Mouse (Mus musculus) urinary bladder, postnatal 4 days (tissue): ENCODE measurements around the gene Tmem40.

ENCODE experiments used
- DNase-seq, 2 experiments: peaks; one replicate each; pipeline ENCODE4 v3.0.0; 2021 to 2022; ENCODE audit warnings: low spot score in 2 of 2

Tmem40 gene

DNA sequence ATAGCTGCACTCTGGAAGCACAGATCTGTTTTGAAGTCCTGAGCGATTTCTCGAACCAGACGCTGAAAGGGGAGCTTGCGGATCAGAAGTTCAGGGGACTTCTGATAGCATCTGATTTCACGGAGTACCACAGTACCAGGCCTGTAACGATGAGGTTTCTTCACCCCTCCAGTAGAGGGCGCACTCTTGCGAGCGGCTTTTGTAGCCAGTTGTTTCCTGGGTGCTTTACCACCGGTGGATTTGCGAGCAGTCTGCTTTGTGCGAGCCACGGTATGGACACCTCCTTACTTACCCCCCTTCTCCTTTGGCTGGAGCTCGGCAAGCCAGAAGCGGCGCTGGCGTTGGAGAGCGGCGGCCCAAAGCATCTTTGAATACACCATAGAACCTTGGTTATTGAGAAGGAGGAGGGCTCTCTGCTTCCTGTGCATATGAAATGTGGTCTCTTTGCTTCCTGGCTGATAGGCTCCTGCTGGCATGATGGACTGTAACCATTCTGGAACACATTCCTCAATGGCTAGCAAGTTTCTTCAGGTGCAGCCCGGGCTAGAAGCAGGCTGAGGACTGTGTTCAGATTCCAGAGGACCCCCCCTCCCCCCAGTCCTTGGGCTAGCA, 8.0 kb upstream of the Tmem40 start:
- no peak for DNase-seq

DNA sequence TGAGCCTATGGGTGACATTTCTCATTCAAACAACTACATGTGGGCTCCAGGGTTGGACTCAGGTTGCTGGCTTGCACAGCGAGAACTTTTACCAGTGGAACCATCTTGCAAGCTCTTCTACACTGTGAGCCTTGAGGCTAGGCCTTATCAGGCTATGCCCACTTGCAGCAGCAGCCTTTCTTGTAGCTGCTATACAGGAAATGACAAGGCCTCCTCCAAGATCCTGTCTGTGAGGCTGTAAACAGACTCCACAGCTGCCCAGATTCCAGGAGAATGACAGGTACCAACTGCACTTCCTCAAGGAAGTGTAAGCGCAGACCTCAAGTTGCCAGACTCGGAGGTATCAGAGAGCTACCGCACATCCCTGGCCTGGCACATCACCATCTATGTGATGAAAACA, 6.0 kb upstream of the Tmem40 start:
- DNase-seq, result no peak

DNA sequence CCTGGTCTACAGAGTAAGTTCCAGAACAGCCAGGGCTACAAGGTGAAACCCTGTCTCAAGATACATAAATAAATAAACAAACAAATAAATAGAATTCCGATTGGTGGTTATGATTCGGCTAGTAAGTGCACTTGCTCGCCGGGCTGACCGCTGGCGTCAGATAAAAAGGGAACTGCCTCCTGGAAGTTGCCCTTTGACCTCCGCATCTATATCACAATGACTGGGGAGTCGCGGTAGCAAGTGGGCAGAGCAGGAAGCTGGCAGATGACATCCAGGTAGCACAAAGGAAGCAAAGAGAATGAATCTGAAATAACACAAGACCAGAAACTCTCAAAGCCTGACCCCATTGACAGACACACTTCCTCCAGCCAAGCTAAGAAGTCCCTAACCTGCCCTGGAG, 5.1 kb upstream of the Tmem40 start:
- DNase-seq, result no peak

DNA sequence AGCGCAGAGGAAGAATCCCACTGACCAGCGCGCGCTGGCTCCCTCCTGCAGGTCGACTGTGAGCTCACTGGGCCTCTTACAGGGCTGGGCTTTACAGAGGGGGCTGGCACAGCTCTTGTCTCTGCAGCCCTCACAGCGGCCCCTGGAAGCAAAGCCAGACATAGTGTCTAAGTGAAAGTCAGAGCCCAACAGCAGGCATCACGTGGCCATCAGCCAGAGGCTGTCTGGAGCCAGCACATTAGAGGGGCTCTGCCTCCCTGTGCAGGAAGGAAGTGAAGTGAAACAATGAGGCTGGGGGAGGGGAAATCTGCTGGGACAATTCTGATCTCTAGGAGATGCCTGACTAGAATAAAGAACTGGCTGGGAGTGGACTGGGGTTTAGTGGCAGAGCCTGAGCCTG, 2.0 kb upstream of the Tmem40 start:
- DNase-seq, result peak; percentile 66 to 71

DNA sequence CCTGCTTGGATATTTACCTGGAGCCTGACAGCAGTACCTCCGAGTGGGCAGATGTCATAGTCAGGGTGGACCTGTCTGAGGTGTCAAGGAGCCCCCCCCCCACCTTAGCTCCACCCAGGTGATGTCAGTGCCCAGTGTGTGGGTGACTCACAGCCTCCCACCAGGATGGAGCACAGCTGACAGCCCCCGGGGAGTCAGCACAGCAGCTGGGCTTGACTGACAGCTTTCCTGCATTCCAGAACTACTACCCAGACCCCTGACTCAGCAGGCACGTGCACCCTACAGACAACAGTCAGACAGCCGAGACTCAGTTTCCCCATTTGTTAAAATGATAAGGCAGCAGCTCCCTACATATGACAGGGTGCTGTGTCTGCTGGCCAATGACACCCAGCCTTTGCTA, 1.2 kb downstream of the Tmem40 start:
- DNase-seq, result no peak

DNA sequence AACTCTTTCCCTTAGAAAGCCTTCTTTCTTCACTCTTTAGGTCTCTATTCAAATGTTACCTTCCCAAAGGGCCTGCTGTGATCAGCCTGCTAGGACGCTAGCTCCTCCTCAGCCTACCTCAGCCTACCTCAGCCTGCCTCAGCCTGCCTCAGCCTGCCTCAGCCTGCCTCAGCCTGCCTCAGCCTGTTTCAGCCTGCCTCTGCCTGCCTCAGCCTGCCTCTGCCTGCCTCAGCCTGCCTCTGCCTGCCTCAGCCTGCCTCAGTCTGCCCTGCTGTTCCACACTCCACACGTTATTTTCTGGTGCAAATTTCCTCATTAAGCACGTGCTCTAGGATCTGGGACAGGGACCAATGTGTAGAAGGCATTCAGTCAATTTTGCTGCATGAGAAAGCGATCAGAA, 2.1 kb downstream of the Tmem40 start:
- no peak for DNase-seq

DNA sequence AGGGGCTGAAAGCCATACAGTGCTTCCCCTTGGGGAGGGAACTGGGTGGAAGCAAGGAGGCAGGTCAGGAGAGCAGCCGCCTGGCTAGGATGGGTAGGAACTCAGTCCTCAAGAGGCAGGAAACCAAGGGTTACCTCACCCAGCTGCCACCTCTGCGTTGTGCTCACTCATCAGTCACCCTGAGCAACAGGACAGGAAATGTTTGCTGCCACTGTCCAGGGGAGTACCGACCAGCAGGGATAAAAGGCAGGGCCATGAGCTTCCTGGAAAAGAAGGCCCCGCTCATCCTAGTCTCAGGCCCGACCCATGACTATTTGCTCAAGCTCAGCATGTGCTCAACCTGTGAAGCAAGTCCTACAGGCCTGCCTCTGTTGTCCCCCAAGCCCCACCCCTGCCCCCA, 2.7 kb downstream of the Tmem40 start:
- no peak for DNase-seq

DNA sequence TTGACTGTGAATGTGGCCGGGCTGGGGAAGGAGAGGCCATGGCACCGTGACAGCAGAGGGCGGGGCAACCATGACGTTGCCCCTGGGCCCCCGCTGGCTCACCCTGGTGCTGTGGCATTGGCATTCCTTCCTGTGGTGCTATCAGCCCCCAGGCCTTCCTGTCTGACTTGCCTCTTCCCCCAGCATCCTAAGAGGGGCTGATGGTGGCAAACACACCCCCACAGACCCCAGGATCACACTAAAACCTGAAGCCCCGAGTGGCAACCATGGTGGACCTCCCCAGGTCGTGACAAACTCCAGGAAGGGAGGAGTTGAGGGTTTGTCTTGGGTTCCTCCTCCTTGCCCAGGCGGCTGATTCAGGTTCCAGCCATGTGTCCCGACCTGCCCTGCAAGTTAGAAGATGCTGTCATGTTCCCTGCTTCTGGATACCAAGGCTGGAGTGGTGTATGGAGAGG, 3.2 kb downstream of the Tmem40 start:
- peak in 1 of 2 experiments; percentile 48 for DNase-seq

DNA sequence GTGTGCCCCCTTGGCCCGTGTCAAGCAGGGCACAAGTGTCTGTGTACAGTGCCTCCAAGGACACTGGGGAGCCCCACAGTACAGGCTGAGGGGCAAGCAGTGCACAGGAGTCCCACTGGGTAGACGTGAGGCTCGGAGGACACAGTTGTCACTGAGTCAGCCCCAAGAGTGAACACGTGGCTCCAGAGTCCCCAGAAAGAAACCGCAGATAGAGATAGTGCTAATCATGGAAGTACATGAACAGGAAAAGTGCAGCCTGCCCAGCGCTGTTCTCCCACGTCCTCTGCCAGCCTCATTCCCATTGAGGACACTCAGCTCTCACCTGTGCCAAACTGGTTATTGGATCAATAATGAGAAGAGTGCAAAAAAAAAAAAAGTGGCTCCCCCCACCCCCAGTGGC, 6.7 kb downstream of the Tmem40 start:
- no peak for DNase-seq

DNA sequence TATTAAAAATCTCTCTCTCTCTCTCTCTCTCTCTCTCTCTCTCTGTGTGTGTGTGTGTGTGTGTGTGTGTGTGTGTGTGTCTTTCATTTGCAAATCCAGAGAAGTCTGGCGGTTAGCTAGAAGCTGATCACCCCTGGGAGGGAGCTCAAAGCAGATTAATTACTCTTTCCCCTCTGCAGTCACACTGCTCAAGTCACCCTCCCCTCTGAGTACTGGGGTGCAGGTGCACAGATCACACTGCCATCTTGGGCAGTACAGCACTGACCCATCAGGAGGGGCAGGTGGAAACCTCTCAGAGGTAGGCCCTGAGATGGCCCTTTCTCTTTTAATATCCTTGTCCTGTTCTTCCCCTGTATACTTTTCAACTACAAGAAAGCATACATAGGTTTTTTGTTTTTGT, 15.9 kb downstream of the Tmem40 start:
- no peak for DNase-seq

DNA sequence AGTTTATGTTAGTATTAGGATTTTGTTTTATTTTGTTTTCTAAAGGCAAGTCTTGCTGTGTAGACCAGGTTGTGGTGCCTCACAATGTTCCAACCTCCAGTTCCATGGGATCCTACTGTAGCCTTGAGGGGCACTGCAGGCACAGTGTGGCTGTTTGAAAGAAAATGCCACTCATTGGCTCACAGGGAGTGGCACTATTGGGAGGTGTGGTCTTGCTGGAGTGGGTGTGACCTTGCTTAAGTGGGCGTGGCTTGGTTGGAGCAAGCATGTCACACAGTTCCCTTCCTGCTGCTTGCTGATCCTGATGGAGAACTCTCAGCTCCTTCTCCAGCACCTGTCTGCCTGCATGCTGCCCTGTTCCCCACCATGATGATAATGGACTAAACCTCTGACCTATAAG, 18.6 kb downstream of the Tmem40 start:
- DNase-seq, result no peak

DNA sequence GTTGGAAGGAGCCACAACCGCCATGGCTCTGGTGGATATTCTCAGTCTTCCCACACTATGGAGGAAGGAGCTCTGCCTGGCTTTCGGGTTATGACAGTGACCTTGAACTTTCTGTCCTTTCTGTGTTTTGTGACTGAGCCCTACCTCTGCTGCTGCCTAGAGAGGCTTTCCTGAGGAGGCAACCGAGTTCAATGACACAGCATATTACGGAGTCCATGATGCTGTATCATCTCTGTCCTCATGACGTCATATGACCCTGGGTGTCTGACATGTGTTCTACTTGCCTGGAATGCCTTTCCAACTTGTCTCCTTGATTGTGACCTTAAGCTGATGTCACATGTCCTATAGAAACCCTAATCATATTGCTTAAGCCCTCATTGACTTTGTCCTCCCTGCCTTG, 23.2 kb downstream of the Tmem40 start:
- DNase-seq, result no peak

DNA sequence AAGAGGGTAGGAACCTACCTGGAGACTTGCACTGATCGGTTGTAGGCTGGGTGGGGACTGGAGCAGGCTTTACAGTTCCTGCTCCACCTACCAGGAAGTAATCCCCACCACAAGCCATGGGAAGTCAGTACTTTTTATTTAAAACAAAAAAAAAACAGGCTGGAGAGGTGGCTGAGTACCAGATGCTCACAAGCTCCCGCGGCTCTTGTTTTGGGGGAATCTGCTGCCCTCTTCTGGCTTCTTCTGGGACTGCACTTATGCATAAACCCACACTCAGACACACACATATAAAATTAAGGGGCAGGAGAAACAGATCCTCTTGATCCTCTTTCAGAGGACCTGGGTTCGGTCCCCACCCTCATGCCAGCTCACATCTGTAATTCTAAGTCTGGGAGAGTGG, 27.3 kb downstream of the Tmem40 start:
- DNase-seq, result no peak

DNA sequence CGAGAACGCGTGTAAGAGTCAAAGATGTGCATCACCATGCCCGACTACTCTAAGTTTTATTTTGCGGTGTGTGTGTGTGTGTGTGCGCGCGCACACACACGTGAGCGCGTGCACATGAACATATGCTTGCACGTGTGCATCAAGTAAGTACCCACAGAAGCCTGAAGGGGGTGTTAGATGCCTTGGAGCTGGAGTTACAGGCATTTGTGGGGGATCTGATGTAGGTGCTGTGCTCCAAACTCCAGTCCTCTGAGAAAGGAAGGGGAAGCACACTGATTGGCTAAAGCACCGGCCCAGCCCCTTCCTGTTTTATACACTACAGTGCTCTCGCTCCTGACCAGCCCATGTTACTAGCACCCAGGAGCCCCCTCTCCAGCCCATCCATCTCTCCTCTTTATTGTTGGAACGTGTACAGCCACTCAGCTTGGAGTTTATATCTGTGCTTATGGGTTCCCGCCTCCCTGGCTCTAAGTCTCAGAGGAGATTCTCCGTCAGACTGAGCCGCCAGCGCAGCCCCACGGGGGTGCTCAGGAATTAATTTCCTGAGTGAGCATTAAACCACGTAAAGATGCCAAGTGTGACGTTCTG, 29.8 kb downstream of the Tmem40 start:
- no peak for DNase-seq

DNA sequence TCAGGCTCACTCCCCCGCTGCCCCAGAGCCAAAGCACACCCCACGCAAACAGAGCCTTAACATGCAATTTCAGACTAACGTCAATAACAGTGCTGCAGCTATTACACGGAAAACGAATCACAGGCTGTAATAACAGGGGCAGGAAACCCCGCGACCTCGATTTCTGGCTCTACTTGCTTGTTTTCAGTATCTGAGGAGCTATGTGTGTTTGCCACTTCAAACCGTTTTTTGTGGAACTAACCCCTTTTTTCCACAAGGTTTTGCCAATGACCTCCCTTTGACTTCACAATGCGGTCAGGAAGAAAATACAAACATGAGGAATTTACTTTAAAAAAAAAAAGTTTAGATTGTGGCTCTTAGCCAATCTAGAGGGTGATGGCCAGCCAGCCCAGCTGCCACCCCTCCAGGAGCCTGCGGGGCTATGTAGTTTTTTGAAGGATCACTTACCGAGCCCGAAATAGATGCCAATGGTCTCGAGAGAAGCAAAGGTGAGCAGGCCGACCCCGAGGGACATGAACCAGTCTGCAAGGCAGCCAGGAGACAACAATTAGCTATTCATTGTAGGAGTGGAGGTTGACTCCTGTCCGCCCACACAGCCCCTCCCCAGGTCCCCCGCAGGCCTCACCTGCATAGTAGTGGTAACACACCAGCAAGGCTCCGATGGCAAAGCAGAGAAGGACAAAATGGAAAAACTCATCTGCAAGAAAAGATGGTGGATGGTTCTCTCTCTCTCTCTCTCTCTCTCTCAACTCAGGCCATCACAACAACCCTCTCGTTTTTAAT, 31.5 kb downstream of the Tmem40 start:
- no peak for DNase-seq

DNA sequence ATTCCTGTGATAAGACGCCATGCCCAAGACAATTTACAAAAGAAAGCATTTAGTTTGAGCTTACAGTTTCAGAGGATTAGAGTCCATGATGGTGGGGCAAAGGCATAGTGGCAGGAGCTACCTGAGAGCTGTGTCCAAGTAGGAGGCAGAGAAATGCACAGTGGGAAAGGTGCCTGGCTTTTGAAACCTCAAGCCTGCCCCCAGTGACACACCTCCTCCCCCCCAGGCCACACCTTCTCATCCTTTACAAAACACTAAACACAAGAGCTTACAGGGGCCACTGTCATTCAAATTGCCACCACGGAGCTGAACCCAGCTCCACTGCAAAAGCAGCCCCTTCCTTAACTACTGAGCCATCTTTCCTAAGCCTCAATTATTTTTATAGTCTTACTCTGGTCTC, 34.6 kb downstream of the Tmem40 start:
- no peak for DNase-seq

DNA sequence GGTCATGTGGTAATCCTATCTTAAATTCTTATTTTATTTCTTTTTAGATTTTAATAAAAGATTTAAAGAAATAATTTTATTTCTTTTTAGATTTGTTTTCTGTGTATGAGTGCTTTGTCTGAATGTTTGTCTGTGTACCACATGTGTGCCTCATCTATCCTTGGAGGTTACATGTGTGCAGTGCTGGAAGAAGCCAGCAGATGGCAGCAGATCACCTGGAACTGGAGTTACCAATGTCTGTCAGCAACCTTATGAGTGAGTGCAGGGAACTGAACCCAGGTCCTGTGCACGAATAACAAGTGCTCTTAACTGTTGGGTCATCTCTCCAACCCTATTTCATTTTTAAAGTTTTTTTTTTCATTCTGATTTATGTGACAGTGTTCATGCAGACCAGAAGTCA, 35.1 kb downstream of the Tmem40 start:
- no peak for DNase-seq

DNA sequence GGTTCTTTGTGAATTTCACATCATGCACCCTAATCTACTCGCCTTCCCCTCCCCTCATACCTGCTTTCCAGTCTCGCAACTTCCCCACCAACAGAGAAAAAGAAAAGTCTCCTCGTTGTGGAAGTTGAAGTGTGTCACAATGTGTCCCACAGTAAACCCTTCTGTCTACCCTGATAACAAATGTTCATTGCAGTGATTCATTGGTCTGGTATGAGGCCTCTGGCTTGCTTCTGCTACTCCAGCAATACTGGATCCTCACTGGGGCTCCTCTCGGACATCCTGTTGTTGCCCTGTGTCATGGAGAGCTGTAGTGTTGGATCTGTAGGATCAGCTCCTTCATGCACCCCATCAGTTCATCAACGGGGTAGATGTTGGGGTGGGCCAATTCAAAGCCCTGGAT, 40.0 kb downstream of the Tmem40 start:
- DNase-seq, result no peak

DNA sequence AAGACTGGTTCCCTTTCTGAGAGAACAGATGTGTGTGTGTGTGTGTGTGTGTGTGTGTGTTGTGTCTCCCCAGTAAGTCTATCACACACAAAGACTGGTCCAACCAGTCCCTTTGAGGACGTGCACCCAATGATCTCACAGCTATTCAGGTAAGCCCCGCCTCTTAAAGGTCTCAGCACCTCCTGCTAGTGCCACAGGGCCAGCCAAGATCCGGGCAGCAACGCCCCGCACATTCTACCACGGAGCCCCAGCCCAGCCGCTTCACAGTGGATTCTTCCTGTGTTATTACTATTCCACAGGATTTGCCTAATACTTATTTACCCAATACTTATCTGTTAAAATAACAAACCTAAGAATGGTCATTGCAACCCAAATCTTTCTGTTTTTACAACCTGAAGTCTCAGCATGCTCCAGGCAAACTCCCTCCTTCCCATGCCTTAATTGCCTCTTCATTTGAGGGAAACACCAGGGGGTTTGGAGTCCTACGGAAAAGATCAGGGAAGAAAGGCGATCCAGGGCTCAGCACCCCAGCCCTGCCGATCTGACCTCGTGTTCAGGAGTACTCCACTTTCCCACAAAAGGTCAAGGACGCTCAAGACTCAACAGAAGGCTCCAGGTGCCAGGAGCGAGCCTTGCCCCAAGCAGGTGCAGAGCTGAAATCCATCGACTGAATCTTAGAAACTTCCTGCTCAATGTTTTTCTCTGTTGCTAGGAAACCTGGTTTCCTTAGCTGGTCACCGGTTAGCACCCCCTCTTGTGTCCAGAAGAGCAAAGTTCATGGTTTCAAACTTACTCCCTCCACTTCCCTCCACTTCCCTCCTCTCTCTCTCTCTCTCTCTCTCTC, 44.3 kb downstream of the Tmem40 start:
- DNase-seq, result peak in 1 of 2 experiments; percentile 49

DNA sequence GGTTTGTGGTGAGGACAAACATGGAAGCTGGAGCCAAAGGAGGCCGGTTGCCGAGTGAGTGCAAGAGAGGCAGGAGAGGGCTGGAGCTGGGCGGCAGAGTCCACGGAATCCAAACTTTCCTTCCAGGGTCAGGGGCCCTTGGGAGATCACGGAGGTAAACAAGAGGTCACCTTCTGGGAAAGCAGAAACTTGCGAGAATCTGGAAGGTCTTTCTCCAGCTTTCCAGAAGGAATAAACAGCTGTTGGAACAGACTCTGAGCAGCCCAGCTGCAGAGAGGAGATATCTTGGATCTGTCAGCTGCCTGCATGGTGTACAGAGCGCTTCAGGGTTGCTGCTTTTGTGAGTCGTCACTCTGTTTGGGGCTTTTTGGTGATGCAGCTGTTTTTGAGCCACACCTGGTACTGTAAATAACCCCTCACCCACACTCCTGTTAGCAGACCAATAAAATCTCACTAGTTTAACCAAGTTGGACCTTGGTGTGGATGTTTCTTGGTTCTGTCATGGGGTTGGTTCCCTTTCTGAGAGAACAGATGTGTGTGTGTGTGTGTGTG, 45.0 kb downstream of the Tmem40 start:
- DNase-seq, result no peak

DNA sequence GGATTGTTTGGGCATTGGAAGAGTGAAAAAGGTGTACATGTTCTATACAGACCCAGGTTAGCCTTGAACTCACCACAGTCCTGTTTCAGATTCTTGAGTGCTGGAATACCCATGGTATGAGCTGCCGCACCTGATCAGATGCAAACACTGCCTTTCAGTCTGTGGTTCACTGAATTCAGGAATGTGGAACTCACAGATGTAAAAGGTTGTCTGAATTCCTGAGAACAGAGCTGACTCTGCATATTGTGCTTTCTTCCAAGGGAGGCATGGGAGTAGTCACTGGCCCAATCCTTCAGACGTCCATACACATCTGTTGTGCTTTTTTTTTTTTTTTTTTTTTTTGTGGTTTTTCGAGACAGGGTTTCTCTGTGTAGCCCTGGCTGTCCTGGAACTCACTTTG, 50.9 kb downstream of the Tmem40 start:
- no peak for DNase-seq

DNA sequence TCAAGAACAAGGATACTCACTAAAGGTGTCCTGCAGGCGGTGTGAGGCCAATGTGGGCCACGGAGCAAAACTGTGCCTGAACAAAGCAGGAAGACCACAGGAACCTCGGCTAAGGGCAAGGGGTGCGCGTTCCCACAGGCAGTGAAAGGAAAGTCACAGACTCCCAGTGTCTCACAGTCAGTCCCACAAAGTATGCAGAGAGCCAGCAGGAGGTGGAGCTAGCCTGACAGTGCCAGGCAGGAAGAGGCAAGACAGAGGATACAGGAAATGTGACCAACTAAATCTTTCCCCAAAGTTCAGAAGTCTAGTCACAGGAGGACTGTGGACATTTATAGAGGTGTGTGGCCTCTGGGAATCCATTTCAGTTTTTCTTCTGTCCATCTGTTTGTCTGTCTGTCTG, 59.3 kb downstream of the Tmem40 start:
- no peak for DNase-seq
